Mouse (Mus musculus) right cerebral cortex, postnatal 36 days (tissue): Measurements from ENCODE around the gene Serpina3i.
"Not testable (repeated sequence)": the region's sequence is repeated elsewhere in the genome, so short reads cannot be mapped to it uniquely, and the experiment has no call there.

Source experiments
- DNase-seq, 2 experiments: peaks; one replicate each; pipeline ENCODE4 v3.0.0; 2022; ENCODE audit warnings: low spot score in 2 of 2, mixed read lengths in 1 of 2

The Serpina3i gene

GRCm38 (mm10) chr12:104262863-104263262, at the start of gene Serpina3i:
Gene Serpina3i (plus strand): TSS chr12:104263122.
- no peak for DNase-seq

GRCm38 (mm10) chr12:104213689-104214444, 49.1 kb upstream of the Serpina3i start:
- no peak for DNase-seq

- DNase-seq = no peak
Observed at GRCm38 (mm10) chr12:104214445-104214753, 48.5 kb upstream of the Serpina3i start, which contains the start of gene Serpina3f. Gene Serpina3f (plus strand): TSS chr12:104214544.

GRCm38 (mm10) chr12:104215249-104215648, 47.7 kb upstream of the Serpina3i start:
- no peak for DNase-seq

- no peak for DNase-seq
Observed at GRCm38 (mm10) chr12:104221616-104222015, 41.3 kb upstream of the Serpina3i start.

GRCm38 (mm10) chr12:104223690-104224089, 39.2 kb upstream of the Serpina3i start:
- no peak for DNase-seq

DNA sequence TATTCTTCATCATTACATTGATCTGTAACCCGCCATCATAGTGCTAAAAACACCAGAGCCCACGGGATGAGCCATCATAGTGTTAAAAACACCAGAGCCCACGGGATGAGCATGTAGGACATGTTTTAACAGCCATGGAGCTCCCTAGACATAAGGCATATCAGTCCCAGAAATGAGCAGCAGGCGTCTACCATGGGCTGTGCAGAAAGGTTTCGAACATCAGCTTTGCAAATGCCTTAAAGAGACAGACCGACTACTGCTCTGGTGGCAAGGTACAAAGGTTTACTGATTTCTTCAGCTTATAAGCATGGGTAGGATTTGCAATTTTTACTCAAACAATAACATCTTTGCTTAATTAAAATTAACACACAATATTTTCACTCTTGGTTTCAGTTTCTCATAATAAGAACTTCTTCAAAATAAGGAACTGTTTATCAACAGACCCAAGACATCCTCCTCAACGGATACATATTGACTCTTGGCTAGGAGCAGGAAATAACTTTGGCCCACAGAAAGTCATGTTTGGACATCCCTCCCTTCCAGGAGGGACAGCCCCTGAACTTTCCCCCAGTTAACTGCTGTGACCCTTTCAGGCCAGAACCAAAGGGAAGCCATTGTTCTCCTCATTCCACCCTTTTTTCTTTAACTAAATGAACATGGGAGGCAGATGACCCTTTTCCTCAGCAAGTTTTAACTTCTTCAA, 38.2 kb upstream of the Serpina3i start:
- no peak for DNase-seq

- DNase-seq = no peak
Observed at GRCm38 (mm10) chr12:104230762-104231161, 32.2 kb upstream of the Serpina3i start.

DNA sequence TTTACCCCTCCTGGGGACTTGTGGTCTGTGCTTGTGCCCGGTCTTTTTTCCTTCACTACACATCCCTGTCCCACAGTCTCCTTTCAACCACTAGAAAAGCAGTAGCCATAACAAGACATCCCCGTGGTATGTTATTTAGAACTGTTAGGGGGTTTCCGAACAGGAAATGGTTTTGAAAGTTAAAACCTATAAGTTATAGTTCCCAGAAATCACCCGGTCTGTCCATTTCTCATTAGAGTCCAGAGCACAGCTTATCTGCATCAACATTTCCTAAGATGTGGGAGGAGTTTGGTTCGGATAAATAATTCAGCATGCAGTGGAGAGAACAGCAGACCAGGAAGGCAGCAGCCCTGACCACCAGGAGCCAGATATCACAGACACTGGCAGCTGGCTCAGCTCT, 27.0 kb upstream of the Serpina3i start, which contains the start of gene Serpina3g:
Gene Serpina3g (plus strand): TSS at position 331 of the 400 bp plus-strand sequence.
- DNase-seq = no peak

DNA sequence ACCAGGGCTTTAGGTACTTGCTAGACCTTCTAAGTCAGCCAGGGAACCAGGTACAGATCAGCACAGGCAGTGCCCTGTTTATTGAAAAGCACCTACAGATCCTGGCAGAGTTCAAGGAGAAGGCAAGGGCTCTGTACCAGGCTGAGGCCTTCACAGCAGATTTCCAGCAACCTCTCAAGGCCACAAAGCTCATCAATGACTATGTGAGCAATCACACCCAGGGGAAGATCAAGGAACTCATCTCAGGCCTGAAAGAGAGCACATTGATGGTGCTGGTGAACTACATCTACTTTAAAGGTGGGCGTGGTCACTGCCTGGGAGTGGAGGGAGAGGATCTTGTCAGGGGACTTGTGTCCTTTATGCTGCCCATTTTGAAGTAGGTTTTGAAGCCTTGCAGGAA, 24.9 kb upstream of the Serpina3i start:
- DNase-seq = not testable (repeated sequence)

DNA sequence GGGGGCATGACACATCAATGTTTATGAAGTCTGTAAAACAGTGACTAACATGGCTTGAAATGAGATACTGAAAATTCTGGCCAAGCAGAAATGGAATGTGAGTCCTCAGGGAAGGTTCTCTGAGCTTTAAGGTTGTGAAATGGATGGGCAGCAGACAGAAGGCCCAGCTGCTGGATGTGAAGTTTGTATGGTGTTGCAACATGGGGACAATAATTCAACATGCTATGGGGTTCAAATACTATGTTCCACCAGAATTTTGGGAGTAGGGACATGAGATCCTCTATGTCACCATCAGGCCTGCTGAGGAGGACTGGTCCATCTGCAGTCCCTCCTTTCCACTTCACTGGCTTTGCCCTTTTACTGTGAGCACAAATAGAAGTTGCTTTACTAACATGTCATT, 19.6 kb upstream of the Serpina3i start:
- no peak for DNase-seq

GRCm38 (mm10) chr12:104245092-104245491, 17.8 kb upstream of the Serpina3i start:
- DNase-seq = peak; percentile 9 to 14

- DNase-seq = peak in 1 of 2 experiments; percentile 16
Observed at GRCm38 (mm10) chr12:104245595-104245994, 17.3 kb upstream of the Serpina3i start.

GRCm38 (mm10) chr12:104247553-104248002, 15.3 kb upstream of the Serpina3i start:
- DNase-seq = no peak

- no peak for DNase-seq
Observed at GRCm38 (mm10) chr12:104248231-104248630, 14.7 kb upstream of the Serpina3i start.

DNA sequence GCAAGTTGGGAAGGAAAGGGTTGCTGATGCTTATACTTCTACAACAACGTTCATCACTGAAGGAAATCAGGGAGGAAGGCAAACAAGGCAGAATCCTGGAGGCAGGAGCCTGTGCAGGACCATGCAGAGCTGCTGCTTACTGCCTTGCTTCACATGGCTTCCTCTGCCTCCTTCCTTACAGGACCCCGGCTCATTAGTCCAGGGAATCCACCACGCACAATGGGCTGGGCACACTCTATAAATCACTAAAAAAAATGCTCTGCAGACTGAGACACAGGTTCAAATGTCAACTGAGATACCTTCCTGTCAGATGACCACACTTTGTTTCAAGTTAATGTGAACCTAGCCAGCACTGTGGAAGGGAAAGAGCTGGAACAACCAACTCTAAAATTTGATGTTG, 1.9 kb upstream of the Serpina3i start:
- no peak for DNase-seq

GRCm38 (mm10) chr12:104266374-104266773, 3.5 kb downstream of the Serpina3i start:
- DNase-seq = no peak

- DNase-seq = no peak
Observed at GRCm38 (mm10) chr12:104278216-104279055, 15.5 kb downstream of the Serpina3i start.

GRCm38 (mm10) chr12:104279056-104279435, 16.1 kb downstream of the Serpina3i start:
- no peak for DNase-seq

GRCm38 (mm10) chr12:104283380-104283779, 20.5 kb downstream of the Serpina3i start:
- no peak for DNase-seq

GRCm38 (mm10) chr12:104288336-104288735, 25.4 kb downstream of the Serpina3i start:
- DNase-seq = no peak

GRCm38 (mm10) chr12:104289872-104290271, 26.9 kb downstream of the Serpina3i start:
- no peak for DNase-seq
